Mouse (Mus musculus): ENCODE measurements around the gene Olfr1048. TPM values are rescaled to one million over a fixed set of nuclear protein-coding genes. Genes with fewer than 3 reads are reported as not detected.

Olfr1048 gene
- polyA plus RNA-seq, 1 experiment from 2014 or later: not detected

Other genes with a start within 250 kb of the Olfr1048 start
- gene Olfr1031, start 250.0 kb downstream of the Olfr1048 start, polyA plus RNA-seq (2014; fragmentation: Nextera tagmentation; extraction: Ambion mirVana): not detected in 2 replicates
- not detected in 2 replicates for gene Olfr1032, start 234.7 kb downstream of the Olfr1048 start, polyA plus RNA-seq (2014; fragmentation: Nextera tagmentation; extraction: Ambion mirVana)
- gene Olfr1033, start 219.7 kb downstream of the Olfr1048 start, polyA plus RNA-seq (2014; fragmentation: Nextera tagmentation; extraction: Ambion mirVana): not detected in 2 replicates
- gene Olfr1034, start 194.4 kb downstream of the Olfr1048 start, polyA plus RNA-seq (2014; fragmentation: Nextera tagmentation; extraction: Ambion mirVana): not detected in 2 replicates
- gene Olfr1036, start 166.3 kb downstream of the Olfr1048 start, polyA plus RNA-seq (2014; fragmentation: Nextera tagmentation; extraction: Ambion mirVana): not detected in 2 replicates
- not detected in 2 replicates for gene Olfr1037, start 152.9 kb downstream of the Olfr1048 start, polyA plus RNA-seq (2014; fragmentation: Nextera tagmentation; extraction: Ambion mirVana)
- gene Olfr1039, start 104.4 kb downstream of the Olfr1048 start, polyA plus RNA-seq (2014; fragmentation: Nextera tagmentation; extraction: Ambion mirVana): not detected in 2 replicates
- gene Olfr1040, start 93.6 kb downstream of the Olfr1048 start, polyA plus RNA-seq (2014; fragmentation: Nextera tagmentation; extraction: Ambion mirVana): not detected in 2 replicates
- not detected in 2 replicates for gene Olfr1042, start 78.5 kb downstream of the Olfr1048 start, polyA plus RNA-seq (2014; fragmentation: Nextera tagmentation; extraction: Ambion mirVana)
- not detected in 2 replicates for gene Olfr1043, start 72.8 kb downstream of the Olfr1048 start, polyA plus RNA-seq (2014; fragmentation: Nextera tagmentation; extraction: Ambion mirVana)
- gene Olfr1044, start 62.5 kb downstream of the Olfr1048 start, polyA plus RNA-seq (2014; fragmentation: Nextera tagmentation; extraction: Ambion mirVana): not detected in 2 replicates
- not detected in 2 replicates for gene Olfr52, start 54.6 kb downstream of the Olfr1048 start, polyA plus RNA-seq (2014; fragmentation: Nextera tagmentation; extraction: Ambion mirVana)
- not detected in 2 replicates for gene Olfr1045, start 37.3 kb downstream of the Olfr1048 start, polyA plus RNA-seq (2014; fragmentation: Nextera tagmentation; extraction: Ambion mirVana)
- not detected in 2 replicates for gene Olfr1046, start 21.0 kb downstream of the Olfr1048 start, polyA plus RNA-seq (2014; fragmentation: Nextera tagmentation; extraction: Ambion mirVana)
- gene Olfr1047, start 8.9 kb downstream of the Olfr1048 start, polyA plus RNA-seq (2014; fragmentation: Nextera tagmentation; extraction: Ambion mirVana): not detected in 2 replicates
- not detected in 2 replicates for gene Olfr1049, start 18.0 kb upstream of the Olfr1048 start, polyA plus RNA-seq (2014; fragmentation: Nextera tagmentation; extraction: Ambion mirVana)
- gene Olfr1051, start 38.8 kb upstream of the Olfr1048 start, polyA plus RNA-seq (2014; fragmentation: Nextera tagmentation; extraction: Ambion mirVana): not detected in 2 replicates
- gene Olfr1052, start 52.2 kb upstream of the Olfr1048 start, polyA plus RNA-seq (2014; fragmentation: Nextera tagmentation; extraction: Ambion mirVana): not detected in 2 replicates
- not detected in 2 replicates for gene Olfr1053, start 75.0 kb upstream of the Olfr1048 start, polyA plus RNA-seq (2014; fragmentation: Nextera tagmentation; extraction: Ambion mirVana)
- gene Olfr1054, start 95.1 kb upstream of the Olfr1048 start, polyA plus RNA-seq (2014; fragmentation: Nextera tagmentation; extraction: Ambion mirVana): not detected in 2 replicates
- gene Olfr1055, start 110.0 kb upstream of the Olfr1048 start, polyA plus RNA-seq (2014; fragmentation: Nextera tagmentation; extraction: Ambion mirVana): not detected in 2 replicates
- not detected in 2 replicates for gene Olfr1056, start 122.2 kb upstream of the Olfr1048 start, polyA plus RNA-seq (2014; fragmentation: Nextera tagmentation; extraction: Ambion mirVana)
- gene Olfr1057, start 138.1 kb upstream of the Olfr1048 start, polyA plus RNA-seq (2014; fragmentation: Nextera tagmentation; extraction: Ambion mirVana): not detected in 2 replicates
- gene Olfr1058, start 148.3 kb upstream of the Olfr1048 start, polyA plus RNA-seq (2014; fragmentation: Nextera tagmentation; extraction: Ambion mirVana): not detected in 2 replicates
- not detected in 2 replicates for gene Olfr1061, start 173.8 kb upstream of the Olfr1048 start, polyA plus RNA-seq (2014; fragmentation: Nextera tagmentation; extraction: Ambion mirVana)
- gene Olfr1062, start 186.5 kb upstream of the Olfr1048 start, polyA plus RNA-seq (2014; fragmentation: Nextera tagmentation; extraction: Ambion mirVana): not detected in 2 replicates
- not detected in 2 replicates for gene Olfr1065, start 210.3 kb upstream of the Olfr1048 start, polyA plus RNA-seq (2014; fragmentation: Nextera tagmentation; extraction: Ambion mirVana)
- not detected in 2 replicates for gene Olfr1066, start 216.0 kb upstream of the Olfr1048 start, polyA plus RNA-seq (2014; fragmentation: Nextera tagmentation; extraction: Ambion mirVana)
- gene Olfr228, start 247.1 kb upstream of the Olfr1048 start, polyA plus RNA-seq (2014; fragmentation: Nextera tagmentation; extraction: Ambion mirVana): not detected in 2 replicates